Mouse (Mus musculus) heart, embryonic 15.5 days (tissue): ENCODE data around the gene Slc27a5. TPM values are rescaled to one million over a fixed set of nuclear protein-coding genes. Genes with fewer than 3 reads are reported as not detected.

Experiments
- ATAC-seq: fragments of 200-750 bp; cut with Nextera tagmentation; replicated peaks from 2 replicates; pipeline ENCODE4 v1.8.0; 2017; ENCODE audit warnings: low read depth, moderate TSS enrichment; ENCODE audit not compliant: insufficient number of reproducible peaks, insufficient read depth, low FRiP score
- H3K27ac ChIP-seq: fragments of 300-500 bp; sonication (generic); 2 replicates; pipeline ENCODE4 v1.5.1; 2015; ENCODE audit warnings: mild to moderate bottlenecking, inconsistent platforms
- H3K27me3 ChIP-seq: fragments of 300-500 bp; sonication (generic); 2 replicates; pipeline ENCODE4 v1.6.1; 2015; ENCODE audit warnings: inconsistent platforms
- H3K36me3 ChIP-seq: fragments of 300-500 bp; sonication (generic); 2 replicates; pipeline ENCODE4 v1.6.1; 2015; ENCODE audit warnings: mild to moderate bottlenecking, inconsistent platforms
- H3K4me1 ChIP-seq: fragments of 300-500 bp; sonication (generic); replicated peaks from 2 replicates; pipeline ENCODE4 v1.6.1; 2015; ENCODE audit warnings: inconsistent platforms
- H3K4me2 ChIP-seq: fragments of 300-500 bp; sonication (generic); 2 replicates; pipeline ENCODE4 v1.6.1; 2015; ENCODE audit warnings: inconsistent platforms, mild to moderate bottlenecking, moderate library complexity
- H3K4me3 ChIP-seq: fragments of 300-500 bp; sonication (generic); 2 replicates; pipeline ENCODE4 v1.5.1; 2015; ENCODE audit warnings: mild to moderate bottlenecking, inconsistent platforms
- H3K9ac ChIP-seq: fragments of 300-500 bp; sonication (generic); 2 replicates; pipeline ENCODE4 v1.6.1; 2015; ENCODE audit warnings: mild to moderate bottlenecking, inconsistent platforms
- H3K9me3 ChIP-seq: fragments of 300-500 bp; sonication (generic); replicated peaks from 2 replicates; pipeline ENCODE4 v1.6.1; 2016; ENCODE audit warnings: inconsistent platforms
- WGBS: fragments of 180-500 bp; shearing (Covaris S2); methylation state at CpG from one replicate; pipeline ENCODE4 v1.1.7; 2015; ENCODE audit warnings: mixed read lengths; 5-methylcytosine and 5-hydroxymethylcytosine counted together
- polyA plus RNA-seq: library from polyadenylated mRNA; unstranded; fragments of >200 nt; fragmentation: Nextera tagmentation; extraction: Ambion mirVana; gene quantifications from 2 replicates; pipeline ENCODE4 v1.2.1, GENCODE M21; 2015

The Slc27a5 gene
- polyA plus RNA-seq, 1 experiment from 2014 or later = not detected

- H3K9ac ChIP-seq = peak overlapping the region; percentile 98
- peaks cover 30% of the 10 kb centered on the region for H3K36me3 ChIP-seq
- WGBS = under 1% methylated on average over 91 of the region's 95 CpGs
- H3K4me1 ChIP-seq = peaks cover 30% of the 10 kb centered on the region
- no peaks in the 10 kb centered on the region for H3K9me3 ChIP-seq
- peak overlapping the region; percentile 97 for H3K4me3 ChIP-seq
- H3K27ac ChIP-seq = peak overlapping the region; percentile 99
- peak; percentile 83 for ATAC-seq
- peak overlapping the region; percentile 85 for H3K4me2 ChIP-seq
- no peaks in the 10 kb centered on the region for H3K27me3 ChIP-seq
Observed at GRCm38 (mm10) chr7:13023928-13024731, 26.1 kb upstream of the Slc27a5 start.

DNA sequence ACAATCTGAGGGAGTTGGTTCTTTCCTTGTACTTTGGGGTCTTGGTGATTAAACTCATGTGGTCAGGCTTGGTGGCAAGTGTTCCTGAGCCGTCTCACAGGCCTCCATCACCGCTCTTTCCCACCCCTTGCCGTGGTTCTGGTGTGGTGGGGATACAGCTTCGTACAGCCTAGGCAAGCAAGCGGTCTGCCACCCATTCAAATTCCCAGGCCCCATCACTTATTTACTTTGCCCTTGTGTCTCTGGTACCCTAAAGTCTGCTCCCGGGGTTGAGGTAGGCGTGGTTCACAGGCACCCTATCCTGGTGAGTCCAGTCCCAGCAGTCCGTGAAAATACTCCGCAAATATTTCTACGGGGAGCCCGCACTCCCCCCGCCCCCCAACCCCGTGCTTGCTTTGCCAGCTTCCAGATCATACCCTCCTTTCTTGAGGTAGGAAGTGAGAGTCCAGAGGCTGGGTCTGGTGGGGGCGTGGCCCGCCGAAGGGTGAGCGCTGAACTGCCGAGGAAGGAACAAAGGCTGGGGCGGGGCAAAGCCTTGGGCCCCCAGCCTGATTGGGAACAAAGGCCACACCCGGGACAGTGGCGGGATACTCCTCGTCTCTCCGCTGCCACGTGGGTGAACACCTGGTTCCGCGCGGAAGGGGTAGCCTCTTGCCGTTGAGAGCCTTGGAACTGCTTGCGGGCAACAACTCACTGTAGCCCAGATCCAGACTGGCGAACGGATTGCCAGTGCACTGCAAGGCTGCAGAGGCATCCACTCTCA is 25.0 kb upstream of the Slc27a5 start:
- Histone ChIP-seq H3K27ac (peak overlapping the region; percentile 99), H3K36me3 (peaks cover 18% of the 10 kb centered on the region), H3K9me3 (no peaks in the 10 kb centered on the region), H3K4me2 (peak overlapping the region; percentile 85), H3K4me1 (peaks cover 30% of the 10 kb centered on the region), H3K27me3 (no peaks in the 10 kb centered on the region), H3K4me3 (peak overlapping the region; percentile 97), H3K9ac (peak overlapping the region; percentile 98)
- 4% methylated on average over 31 of the region's 31 CpGs for WGBS
- peak; percentile 59 for ATAC-seq

DNA sequence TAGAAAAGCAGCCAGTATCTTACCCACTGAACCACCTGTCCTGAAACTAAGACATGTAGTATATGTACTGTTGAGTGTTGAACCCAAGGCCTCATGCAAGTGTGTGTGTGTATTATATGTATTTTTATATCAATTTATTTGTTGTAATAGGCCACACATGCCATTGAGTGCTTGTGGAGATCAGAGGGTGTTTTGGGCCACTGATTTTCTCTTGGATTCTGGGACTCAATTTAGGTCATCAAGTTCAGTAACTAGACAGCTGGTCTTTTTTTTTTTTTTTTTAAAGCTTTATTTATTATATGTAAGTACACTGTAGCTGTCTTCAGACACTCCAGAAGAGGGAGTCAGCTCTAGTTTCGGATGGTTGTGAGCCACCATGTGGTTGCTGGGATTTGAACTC is 17.2 kb upstream of the Slc27a5 start:
- 74% methylated on average over 1 of the region's 1 CpGs for WGBS
- no peak for ATAC-seq
- H3K27me3 ChIP-seq = no peaks in the 10 kb centered on the region

DNA sequence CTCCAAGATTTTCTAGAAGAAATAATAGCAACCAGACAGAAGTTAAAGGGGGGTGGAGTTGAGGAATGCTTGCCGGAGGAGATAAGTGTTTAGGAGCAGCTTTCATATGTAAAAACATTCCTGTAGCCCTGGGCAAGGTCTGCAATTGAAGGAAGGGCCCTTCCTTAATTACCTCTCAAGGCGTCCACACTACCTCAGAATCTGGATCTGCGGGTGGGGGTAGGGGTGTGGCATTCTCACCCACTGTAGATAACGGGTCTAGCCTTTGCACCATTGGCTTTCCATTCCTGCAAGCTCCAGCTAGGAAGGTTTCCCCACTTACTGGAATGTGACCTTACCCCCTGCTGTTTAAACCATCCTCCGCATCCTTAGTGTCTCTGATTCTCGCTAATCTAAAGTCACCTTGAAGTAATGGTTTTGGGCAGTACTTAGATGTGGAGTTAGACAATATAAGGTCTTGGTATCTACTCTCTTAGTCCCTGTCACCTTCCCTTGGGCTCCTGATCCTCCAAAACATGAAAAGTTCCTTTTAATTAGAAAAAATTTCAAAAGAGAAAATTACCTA is 16.4 kb upstream of the Slc27a5 start:
- no peak overlapping the region for H3K27ac ChIP-seq
- H3K9me3 ChIP-seq = no peaks in the 10 kb centered on the region
- H3K36me3 ChIP-seq = no peaks in the 10 kb centered on the region
- H3K4me2 ChIP-seq = no peak overlapping the region
- WGBS = 37% methylated on average over 6 of the region's 6 CpGs
- peaks cover 6% of the 10 kb centered on the region for H3K4me1 ChIP-seq
- H3K27me3 ChIP-seq = no peaks in the 10 kb centered on the region
- H3K4me3 ChIP-seq = no peak overlapping the region
- H3K9ac ChIP-seq = no peak overlapping the region
- no peak for ATAC-seq

More for the DNA sequence above, 17.2 kb upstream of the Slc27a5 start:
- Histone ChIP-seq H3K4me1 (peaks cover 5% of the 10 kb centered on the region), H3K27ac (no peak overlapping the region), H3K9ac (no peak overlapping the region), H3K36me3 (no peaks in the 10 kb centered on the region), H3K9me3 (no peaks in the 10 kb centered on the region), H3K4me3 (no peak overlapping the region), H3K4me2 (no peak overlapping the region)

GRCm38 (mm10) chr7:13013671-13014070 is 15.7 kb upstream of the Slc27a5 start:
- ATAC-seq = no peak
- H3K9ac ChIP-seq = no peak overlapping the region
- H3K27ac ChIP-seq = no peak overlapping the region
- H3K4me1 ChIP-seq = peaks cover 10% of the 10 kb centered on the region
- H3K36me3 ChIP-seq = no peaks in the 10 kb centered on the region
- H3K9me3 ChIP-seq = no peaks in the 10 kb centered on the region
- H3K27me3 ChIP-seq = no peaks in the 10 kb centered on the region
- H3K4me2 ChIP-seq = no peak overlapping the region
- H3K4me3 ChIP-seq = no peak overlapping the region
- 58% methylated on average over 4 of the region's 4 CpGs for WGBS

DNA sequence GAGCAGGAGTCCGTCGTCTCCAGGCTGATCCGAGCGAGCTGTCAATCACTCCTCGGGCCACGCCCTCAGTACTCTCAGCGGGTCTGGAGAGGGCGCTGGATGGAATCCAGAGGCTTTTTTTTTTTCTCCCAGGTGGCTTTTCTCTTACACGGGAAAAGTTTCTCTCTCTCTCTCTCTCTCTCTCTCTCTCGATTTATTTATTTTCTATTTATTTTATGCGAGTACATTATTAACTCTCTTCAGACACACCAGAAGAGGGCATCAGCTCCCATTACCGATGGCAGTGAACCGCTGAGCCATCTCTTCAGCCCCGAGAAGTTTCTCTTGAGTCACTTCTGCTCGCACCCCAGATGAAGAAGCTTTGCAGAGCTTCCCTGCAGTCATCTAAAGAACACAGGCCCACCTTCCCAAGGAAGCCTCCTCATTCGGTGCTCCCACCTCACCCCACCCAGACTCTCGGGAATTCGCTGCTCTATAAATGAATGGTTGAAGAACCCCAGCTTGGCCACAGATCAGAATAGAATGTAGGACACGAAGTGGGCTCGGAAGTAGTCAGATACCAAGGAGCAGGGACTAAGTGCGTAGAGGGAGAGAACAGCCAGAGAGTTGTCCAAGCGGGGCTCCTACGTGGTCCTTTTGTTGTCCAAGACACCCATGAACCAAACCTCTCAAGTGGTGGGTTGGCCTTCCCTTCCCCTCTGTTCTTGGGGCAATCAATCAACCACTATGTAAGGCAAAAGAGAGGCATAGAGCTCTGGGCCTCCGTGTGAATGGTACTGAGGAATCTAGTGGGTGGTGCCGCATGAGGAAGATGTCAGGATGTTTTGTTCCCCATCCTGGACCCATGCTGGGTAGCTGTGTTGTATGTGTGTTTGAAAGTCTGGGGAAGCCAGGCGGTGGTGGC is 12.3 kb upstream of the Slc27a5 start, which contains the start of gene Zbtb45:
Gene Zbtb45 (minus strand): TSS at position 30 of the 904 bp plus-strand sequence.
- no peak; the same call in 1 of the 2 replicates for ATAC-seq
- Histone ChIP-seq H3K27me3 (0 out of 2 replicates have a peak, but pooled peaks cover 4% of the 10 kb centered on the region), H3K9me3 (no peaks in the 10 kb centered on the region), H3K27ac (peak within 1 kb of the TSS; percentile 95), H3K9ac (peak within 1 kb of the TSS; percentile 76), H3K36me3 (peaks cover 23% of the 10 kb centered on the region), H3K4me1 (peaks cover 22% of the 10 kb centered on the region), H3K4me2 (peak within 1 kb of the TSS; percentile 82), H3K4me3 (peak within 1 kb of the TSS; percentile 70)
- 17% methylated on average over 26 of the region's 26 CpGs for WGBS

DNA sequence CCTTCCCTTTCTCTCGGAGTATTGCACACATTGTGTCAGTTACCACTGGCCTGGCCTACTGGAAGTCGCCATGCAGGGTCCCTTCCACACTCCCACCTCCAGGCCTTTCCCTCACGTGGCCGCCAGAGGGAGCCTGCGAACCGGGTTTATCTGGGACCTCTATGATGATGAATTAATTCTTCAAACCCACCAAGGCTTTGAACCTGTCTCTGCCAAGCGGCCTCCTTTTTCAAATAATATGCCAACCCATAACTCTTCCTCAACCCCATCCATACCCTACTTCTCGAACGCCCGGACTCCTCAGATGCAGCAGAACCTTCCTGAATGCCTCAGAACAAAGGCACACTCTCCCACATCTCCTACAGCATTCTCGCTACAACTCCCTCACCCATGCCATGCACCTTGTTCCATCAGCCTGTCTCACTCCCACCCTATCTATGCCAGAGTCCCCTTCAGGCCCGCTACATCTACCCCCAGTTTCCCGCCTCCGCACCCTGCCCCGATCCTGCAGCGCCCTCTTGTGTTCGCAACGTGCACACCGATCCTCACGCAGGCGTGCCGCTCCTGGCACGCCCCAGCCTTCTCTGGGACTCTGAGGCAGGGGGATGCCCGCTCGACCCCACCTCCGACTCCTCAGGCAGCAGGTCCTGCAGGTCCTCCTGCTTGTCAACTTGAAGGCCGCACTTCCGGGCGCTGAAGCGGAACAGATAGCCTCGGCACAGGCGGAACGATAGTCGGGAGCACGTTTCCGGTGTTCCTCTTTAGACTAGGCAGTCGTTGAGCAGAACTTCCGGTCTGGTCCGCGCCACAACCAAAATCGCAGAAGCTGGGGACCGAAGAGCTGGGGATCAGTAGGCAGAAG is 11.4 kb upstream of the Slc27a5 start:
- under 1% methylated on average over 42 of the region's 42 CpGs for WGBS
- Histone ChIP-seq H3K9me3 (no peaks in the 10 kb centered on the region), H3K27ac (peak overlapping the region; percentile 95), H3K36me3 (peaks cover 31% of the 10 kb centered on the region), H3K4me1 (peaks cover 22% of the 10 kb centered on the region), H3K9ac (peak overlapping the region; percentile 76), H3K4me2 (peak overlapping the region; percentile 82), H3K4me3 (peak overlapping the region; percentile 70), H3K27me3 (0 out of 2 replicates have a peak, but pooled peaks cover 4% of the 10 kb centered on the region)
- peak; percentile 89 for ATAC-seq

GRCm38 (mm10) chr7:13007341-13008092 is 9.5 kb upstream of the Slc27a5 start:
- Histone ChIP-seq H3K9me3 (no peaks in the 10 kb centered on the region), H3K27me3 (0 out of 2 replicates have a peak, but pooled peaks cover 4% of the 10 kb centered on the region), H3K36me3 (peaks cover 31% of the 10 kb centered on the region), H3K4me3 (no peak overlapping the region), H3K27ac (no peak overlapping the region), H3K4me1 (peaks cover 22% of the 10 kb centered on the region), H3K9ac (peak overlapping the region; percentile 19; the same call in 1 of the 2 replicates), H3K4me2 (no peak overlapping the region)
- WGBS = 49% methylated on average over 57 of the region's 57 CpGs
- ATAC-seq = no peak

- Histone ChIP-seq H3K4me3 (no peak overlapping the region), H3K36me3 (peaks cover 31% of the 10 kb centered on the region), H3K9me3 (no peaks in the 10 kb centered on the region), H3K4me1 (peaks cover 22% of the 10 kb centered on the region), H3K9ac (no peak overlapping the region), H3K27me3 (0 out of 2 replicates have a peak, but pooled peaks cover 4% of the 10 kb centered on the region), H3K27ac (no peak overlapping the region), H3K4me2 (no peak overlapping the region)
- no peak for ATAC-seq
- 90% methylated on average over 10 of the region's 10 CpGs for WGBS
Observed at GRCm38 (mm10) chr7:13006531-13006930, 8.5 kb upstream of the Slc27a5 start.
